Mouse (Mus musculus): Measurements from ENCODE around the gene Armcx6.

- TF ChIP-seq CTCF (IDR thresholded peaks at IDR 0.05; ENCODE audit: insufficient read depth, low read length) = no peak
- TF ChIP-seq POLR2A (IDR thresholded peaks at IDR 0.05; ENCODE audit: borderline replicate concordance, extremely low read depth, low read depth, low read length) = no peak
Observed at GRCm38 (mm10) chrX:134787728-134788127, 36.5 kb upstream of the Armcx6 start.

All from lung, adult 2 months (tissue).